Mouse (Mus musculus) hindbrain, embryonic 16.5 days (tissue): ENCODE measurements around the gene Gtf3c6. TPM values are rescaled to one million over a fixed set of nuclear protein-coding genes. Genes with fewer than 3 reads are reported as not detected.

Experiments
- ATAC-seq: fragments of 200-750 bp; cut with Nextera tagmentation; 2 replicates; pipeline ENCODE4 v1.8.0; 2017; ENCODE audit warnings: moderate TSS enrichment, moderate library complexity
- H3K27ac ChIP-seq: fragments of 300-500 bp; sonication (generic); 2 replicates; pipeline ENCODE4 v1.5.1; 2014; ENCODE audit warnings: low read depth, mild to moderate bottlenecking, control low read depth, low read length, moderate library complexity
- H3K27me3 ChIP-seq: fragments of 300-500 bp; sonication (generic); replicated peaks from 2 replicates; pipeline ENCODE4 v1.6.1; 2014; ENCODE audit warnings: low read length; ENCODE audit not compliant: control insufficient read depth, insufficient read depth
- H3K36me3 ChIP-seq: fragments of 300-500 bp; sonication (generic); 2 replicates; pipeline ENCODE4 v1.6.1; 2014; ENCODE audit warnings: mild to moderate bottlenecking, low read length, moderate library complexity, mixed read lengths; ENCODE audit not compliant: control insufficient read depth, insufficient read depth
- H3K4me1 ChIP-seq: fragments of 300-500 bp; sonication (generic); 2 replicates; pipeline ENCODE4 v1.6.1; 2014; ENCODE audit warnings: low read depth, low read length; ENCODE audit not compliant: control insufficient read depth, insufficient read depth
- H3K4me2 ChIP-seq: fragments of 300-500 bp; sonication (generic); 2 replicates; pipeline ENCODE4 v1.6.1; 2014; ENCODE audit warnings: mild to moderate bottlenecking, low read length, control low read depth, moderate library complexity
- H3K4me3 ChIP-seq: fragments of 300-500 bp; sonication (generic); 2 replicates; pipeline ENCODE4 v1.5.1; 2014; ENCODE audit warnings: mild to moderate bottlenecking, low read length, control low read depth, moderate library complexity
- H3K9ac ChIP-seq: fragments of 300-500 bp; sonication (generic); 2 replicates; pipeline ENCODE4 v1.6.1; 2014; ENCODE audit warnings: low read depth, mild to moderate bottlenecking, control low read depth, low read length, moderate library complexity
- H3K9me3 ChIP-seq: fragments of 300-500 bp; sonication (generic); 2 replicates; pipeline ENCODE4 v1.6.1; 2014; ENCODE audit warnings: mild to moderate bottlenecking, low read length, moderate library complexity; ENCODE audit not compliant: control insufficient read depth
- WGBS: fragments of 180-500 bp; shearing (Covaris S2); extraction: QIAGEN DNeasy Blood & Tissue Kit; methylation state at CpG from one replicate; pipeline ENCODE4 v1.1.7; 2014; 5-methylcytosine and 5-hydroxymethylcytosine counted together
- polyA plus RNA-seq: library from polyadenylated mRNA; unstranded; fragments of >200 nt; fragmentation: Nextera tagmentation; extraction: Ambion mirVana; gene quantifications from 2 replicates; pipeline ENCODE4 v1.2.1, GENCODE M21; 2015

The Gtf3c6 gene
- polyA plus RNA-seq, 1 experiment from 2014 or later = 64.9 TPM

DNA sequence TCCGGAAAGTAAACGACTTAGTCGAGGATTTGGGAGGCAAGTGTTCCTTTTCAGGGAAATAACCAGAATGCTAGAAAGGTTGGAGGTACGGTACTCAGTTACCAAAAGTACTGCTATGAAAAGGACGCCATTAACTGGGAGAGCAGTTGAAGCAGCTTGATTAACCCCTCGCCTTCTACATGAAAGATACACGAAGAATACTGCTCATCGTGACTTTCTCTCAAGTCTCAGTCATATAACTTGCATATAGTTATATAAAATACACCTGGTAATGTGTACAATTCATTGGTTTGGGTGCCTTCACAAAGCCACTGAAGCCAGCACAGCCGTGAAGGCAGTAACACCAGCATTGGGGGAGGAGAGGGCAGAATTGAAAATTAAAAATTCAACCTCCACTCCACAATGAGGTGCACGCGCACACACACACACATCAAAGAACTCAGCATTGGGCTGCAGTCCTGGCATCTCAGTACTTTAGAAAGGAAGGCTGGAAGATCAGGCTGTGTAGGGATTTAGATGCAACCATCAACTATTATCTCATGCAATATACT is 10.7 kb downstream of the Gtf3c6 start:
- no peaks in the 10 kb centered on the region for H3K9me3 ChIP-seq
- peak overlapping the region; percentile 81 for H3K4me3 ChIP-seq
- H3K4me1 ChIP-seq = peaks cover 4% of the 10 kb centered on the region
- WGBS = 31% methylated on average over 11 of the region's 11 CpGs
- ATAC-seq = peak; percentile 66
- H3K27me3 ChIP-seq = no peaks in the 10 kb centered on the region
- peaks cover 20% of the 10 kb centered on the region for H3K36me3 ChIP-seq
- H3K4me2 ChIP-seq = peak overlapping the region; percentile 52
- H3K9ac ChIP-seq = peak overlapping the region; percentile 72; the same call in 1 of the 2 replicates
- H3K27ac ChIP-seq = peak overlapping the region; percentile 78

DNA sequence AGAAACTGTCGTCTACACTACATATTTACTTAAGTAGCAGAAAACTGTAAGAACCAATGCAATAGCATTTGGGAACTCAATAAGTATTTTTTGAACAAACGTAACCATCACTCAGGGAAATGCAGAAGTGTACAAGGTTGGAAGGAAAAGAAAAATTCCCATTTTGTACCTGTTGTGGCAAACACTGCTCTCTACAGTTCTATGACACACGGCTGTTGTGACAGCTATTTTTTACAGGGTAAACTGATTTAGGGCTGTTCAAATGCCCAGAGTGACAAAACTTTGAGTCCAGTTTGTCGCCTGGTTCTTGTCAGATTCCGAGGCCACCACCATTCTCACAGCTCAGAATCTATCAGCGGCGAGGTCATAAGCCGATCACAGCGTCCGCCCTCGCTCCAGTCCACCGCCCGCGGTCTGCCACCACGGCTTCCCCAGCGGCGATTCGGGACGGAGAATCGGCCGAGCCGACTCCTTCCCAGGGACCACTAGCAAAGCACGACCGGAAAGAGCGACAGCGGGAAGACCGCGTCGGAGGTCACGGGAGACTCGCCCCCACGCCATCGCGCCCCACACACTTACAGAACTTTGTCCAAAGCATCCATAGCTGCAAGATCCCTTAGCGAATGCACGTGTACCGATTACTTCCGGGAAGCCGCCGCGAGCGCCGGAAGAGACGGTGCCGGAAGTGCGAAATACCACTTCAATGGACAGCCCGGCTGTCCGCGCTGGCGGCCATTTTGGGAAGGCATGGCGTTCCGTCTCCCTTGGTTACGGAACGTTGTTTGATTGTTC is 11.3 kb downstream of the Gtf3c6 start, which contains the start of gene Rpf2:
Gene Rpf2 (minus strand): TSS at position 663 of the 792 bp plus-strand sequence.
- peaks cover 4% of the 10 kb centered on the region for H3K4me1 ChIP-seq
- H3K36me3 ChIP-seq = peaks cover 17% of the 10 kb centered on the region
- no peaks in the 10 kb centered on the region for H3K9me3 ChIP-seq
- WGBS = 1% methylated on average over 54 of the region's 54 CpGs
- peak within 1 kb of the TSS; percentile 78 for H3K27ac ChIP-seq
- peak; percentile 96 for ATAC-seq
- peak within 1 kb of the TSS; percentile 72 for H3K9ac ChIP-seq
- peak within 1 kb of the TSS; percentile 81 for H3K4me3 ChIP-seq
- no peaks in the 10 kb centered on the region for H3K27me3 ChIP-seq
- peak within 1 kb of the TSS; percentile 52 for H3K4me2 ChIP-seq

DNA sequence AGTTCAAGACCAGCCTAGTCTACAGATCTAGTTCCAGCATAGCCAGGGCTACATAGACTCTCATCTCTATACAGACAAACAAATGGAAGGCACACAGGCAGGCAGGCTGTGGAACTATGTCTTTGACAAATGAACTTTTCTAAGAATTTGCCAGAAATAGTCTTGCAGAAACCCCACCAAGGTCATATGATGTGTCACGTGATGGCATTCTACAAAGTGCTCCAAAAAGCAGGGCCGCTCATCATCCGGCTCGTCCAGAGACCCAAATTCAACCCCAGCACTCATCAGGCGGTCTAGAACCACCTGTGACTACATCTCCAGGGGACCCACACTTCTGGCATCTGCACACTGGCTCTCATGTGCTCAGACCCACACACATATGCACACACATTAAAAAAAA is 20.1 kb downstream of the Gtf3c6 start:
- ATAC-seq = no peak
- no peaks in the 10 kb centered on the region for H3K27me3 ChIP-seq
- peaks cover 12% of the 10 kb centered on the region for H3K36me3 ChIP-seq
- H3K4me3 ChIP-seq = no peak overlapping the region
- no peak overlapping the region for H3K4me2 ChIP-seq
- H3K4me1 ChIP-seq = no peaks in the 10 kb centered on the region
- 98% methylated on average over 5 of the region's 5 CpGs for WGBS
- H3K9me3 ChIP-seq = no peaks in the 10 kb centered on the region
- H3K27ac ChIP-seq = no peak overlapping the region
- H3K9ac ChIP-seq = no peak overlapping the region

DNA sequence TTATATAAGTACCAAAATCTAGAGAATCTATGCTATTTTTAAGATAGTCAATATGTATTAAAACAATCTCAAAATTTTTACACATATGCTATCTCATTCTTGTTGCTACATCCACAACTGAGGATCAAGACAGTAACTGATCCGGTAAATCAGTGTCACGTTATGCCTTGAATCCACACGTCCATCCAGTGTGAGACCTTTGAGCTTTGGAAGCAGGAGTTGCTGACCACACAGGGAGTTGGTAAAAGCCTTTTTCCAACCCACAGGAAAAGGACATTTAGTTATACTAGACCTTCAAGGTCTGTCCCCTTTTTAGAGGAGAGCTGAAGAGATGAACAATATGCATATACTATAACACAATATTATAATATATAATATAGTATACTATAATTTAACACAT is 24.7 kb downstream of the Gtf3c6 start:
- Histone ChIP-seq H3K27ac (no peak overlapping the region), H3K36me3 (peaks cover 20% of the 10 kb centered on the region), H3K4me1 (no peaks in the 10 kb centered on the region), H3K4me2 (no peak overlapping the region), H3K9me3 (no peaks in the 10 kb centered on the region), H3K27me3 (no peaks in the 10 kb centered on the region), H3K4me3 (no peak overlapping the region), H3K9ac (no peak overlapping the region)
- ATAC-seq = no peak
- WGBS = 88% methylated on average over 3 of the region's 3 CpGs

DNA sequence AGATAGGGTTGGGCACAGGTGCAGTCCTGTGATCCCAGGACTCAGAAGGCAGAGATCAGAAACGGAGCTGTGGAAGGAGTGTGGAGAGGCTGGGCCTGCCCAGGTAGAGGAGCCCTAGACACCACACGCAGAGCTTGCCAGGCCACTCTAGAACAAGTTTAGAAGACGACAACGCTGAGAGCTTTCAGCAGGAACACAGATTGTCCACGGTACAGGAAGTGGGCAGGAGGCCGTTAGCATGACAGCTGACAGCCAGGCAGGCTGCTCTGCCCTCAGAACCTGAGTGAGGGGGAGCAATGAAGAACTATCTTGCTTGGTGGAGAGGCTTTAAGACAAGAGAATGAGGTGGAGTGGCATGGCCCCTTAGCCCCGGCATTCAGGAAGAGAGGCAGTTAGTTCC is 25.5 kb downstream of the Gtf3c6 start:
- Histone ChIP-seq H3K9ac (no peak overlapping the region), H3K9me3 (no peaks in the 10 kb centered on the region), H3K27ac (no peak overlapping the region), H3K4me1 (no peaks in the 10 kb centered on the region), H3K36me3 (peaks cover 20% of the 10 kb centered on the region), H3K4me2 (no peak overlapping the region), H3K4me3 (no peak overlapping the region), H3K27me3 (no peaks in the 10 kb centered on the region)
- no peak for ATAC-seq
- 93% methylated on average over 7 of the region's 7 CpGs for WGBS

DNA sequence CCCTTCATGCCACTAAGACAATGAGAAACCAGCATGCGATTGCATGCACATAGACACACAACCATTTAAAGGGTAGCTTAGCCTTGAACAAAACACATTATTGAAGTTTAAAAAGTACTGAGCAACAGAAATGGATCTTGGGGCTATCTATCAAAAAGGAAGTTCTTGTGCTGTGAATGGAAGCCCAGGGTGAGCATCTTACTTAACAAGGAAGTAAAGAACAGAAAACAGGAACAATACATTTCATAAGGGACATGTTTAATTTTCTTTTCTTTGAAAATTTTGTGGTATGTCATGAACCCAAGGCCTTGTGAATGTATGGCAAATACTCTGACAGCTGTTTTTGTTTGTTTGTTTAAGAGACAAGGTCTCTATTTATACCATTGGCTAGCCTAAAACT is 28.2 kb downstream of the Gtf3c6 start:
- Histone ChIP-seq H3K4me2 (no peak overlapping the region), H3K36me3 (peaks cover 28% of the 10 kb centered on the region), H3K27me3 (no peaks in the 10 kb centered on the region), H3K9ac (no peak overlapping the region), H3K4me1 (no peaks in the 10 kb centered on the region), H3K27ac (no peak overlapping the region), H3K9me3 (no peaks in the 10 kb centered on the region), H3K4me3 (no peak overlapping the region)
- 98% methylated on average over 1 of the region's 1 CpGs for WGBS
- no peak for ATAC-seq

DNA sequence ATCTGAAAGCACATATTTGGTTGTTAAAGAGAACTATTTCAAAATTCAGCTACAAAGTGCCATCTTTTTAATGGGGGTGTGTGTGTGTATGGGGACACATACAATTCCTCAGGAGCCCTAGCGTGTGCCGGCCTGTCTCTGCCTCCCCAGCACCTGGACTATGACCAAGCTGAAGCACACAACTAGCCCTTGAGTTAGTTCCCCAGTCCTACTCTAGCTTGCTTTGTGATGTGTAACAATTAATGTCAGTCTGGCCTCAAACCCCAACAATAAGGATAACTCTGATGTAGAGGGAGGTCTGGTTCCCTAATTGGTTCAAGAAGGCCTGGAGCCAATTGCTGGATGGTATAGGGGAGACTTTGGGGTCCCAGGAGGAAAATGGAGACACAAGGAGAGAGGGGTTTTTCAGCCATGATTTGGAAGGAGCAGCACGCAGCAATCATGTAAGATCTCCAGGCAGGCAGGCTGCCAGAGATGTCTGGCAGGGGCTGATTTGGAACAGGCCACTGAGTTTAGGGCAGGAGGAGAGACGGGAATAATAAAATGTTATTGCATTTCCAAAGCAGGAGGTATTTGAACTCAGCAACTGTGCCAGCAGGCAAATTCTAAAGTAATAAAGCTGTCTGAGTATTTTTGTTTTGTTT is 30.1 kb downstream of the Gtf3c6 start:
- Histone ChIP-seq H3K36me3 (peaks cover 39% of the 10 kb centered on the region), H3K27ac (no peak overlapping the region)
- 78% methylated on average over 4 of the region's 4 CpGs for WGBS

DNA sequence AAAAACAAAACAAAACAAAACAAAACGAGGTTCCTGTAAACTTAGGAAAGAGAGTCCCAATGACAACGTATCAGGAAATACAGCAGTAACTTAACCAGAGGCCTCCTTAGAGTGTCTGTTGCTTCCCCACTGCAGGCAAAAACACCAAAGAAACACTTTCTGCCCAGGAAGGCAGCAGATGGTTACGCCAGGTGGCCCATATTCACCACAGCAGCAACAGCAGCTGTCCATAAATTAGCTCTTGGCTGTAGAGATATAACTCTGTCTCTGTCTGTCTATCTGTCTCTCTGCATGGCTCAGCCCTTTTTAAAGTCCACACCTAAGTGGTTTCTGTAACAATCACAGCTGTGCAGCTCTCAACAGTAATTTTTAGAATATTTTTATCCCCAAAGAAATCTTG is 39.0 kb downstream of the Gtf3c6 start:
- Histone ChIP-seq H3K4me2 (no peak overlapping the region), H3K27me3 (no peaks in the 10 kb centered on the region), H3K9ac (no peak overlapping the region), H3K4me3 (no peak overlapping the region), H3K4me1 (no peaks in the 10 kb centered on the region), H3K36me3 (peaks cover 10% of the 10 kb centered on the region), H3K9me3 (no peaks in the 10 kb centered on the region), H3K27ac (no peak overlapping the region)
- 78% methylated on average over 3 of the region's 3 CpGs for WGBS
- ATAC-seq = no peak

More for the DNA sequence above, 30.1 kb downstream of the Gtf3c6 start:
- H3K4me1 ChIP-seq = no peaks in the 10 kb centered on the region
- H3K9me3 ChIP-seq = no peaks in the 10 kb centered on the region
- ATAC-seq = no peak
- H3K4me3 ChIP-seq = no peak overlapping the region
- H3K9ac ChIP-seq = no peak overlapping the region
- no peak overlapping the region for H3K4me2 ChIP-seq
- H3K27me3 ChIP-seq = no peaks in the 10 kb centered on the region

DNA sequence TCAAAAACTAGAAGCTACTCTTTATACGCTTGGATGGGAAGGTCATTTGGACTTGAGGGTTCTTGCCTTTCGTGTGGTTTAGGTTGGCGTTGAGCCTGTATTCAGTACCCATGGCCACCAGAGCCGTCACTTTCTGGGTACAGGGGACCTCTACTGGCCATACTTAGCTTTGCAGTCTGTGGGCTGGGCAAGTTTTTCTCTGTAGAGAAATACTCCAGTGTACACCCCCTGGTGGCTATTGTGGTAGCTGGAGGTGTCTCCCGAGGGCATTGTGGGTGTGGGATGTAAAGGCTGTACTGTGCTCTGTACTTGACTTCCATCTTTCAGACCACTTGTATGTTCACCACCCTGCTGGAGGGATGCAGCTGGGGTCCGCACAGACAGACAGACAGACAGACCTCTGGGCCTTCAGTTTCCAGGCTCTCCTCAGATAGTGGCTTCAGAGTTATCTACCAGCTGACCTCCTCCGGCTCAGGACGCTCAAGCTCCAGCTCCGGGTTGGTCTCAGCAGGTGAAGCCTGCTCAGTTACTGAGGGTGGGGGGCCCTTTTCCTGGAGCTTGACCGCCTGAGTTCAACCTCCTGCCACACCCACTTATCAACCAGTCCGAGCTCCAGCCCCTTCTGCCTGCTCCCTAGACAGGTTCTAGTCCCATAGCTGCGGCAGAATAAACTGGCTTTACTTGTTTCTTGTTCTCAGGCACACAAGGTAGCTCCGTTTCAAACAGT is 45.3 kb downstream of the Gtf3c6 start:
- H3K36me3 ChIP-seq = no peaks in the 10 kb centered on the region
- peak; percentile 88 for ATAC-seq
- no peak overlapping the region for H3K4me2 ChIP-seq
- no peaks in the 10 kb centered on the region for H3K27me3 ChIP-seq
- H3K9ac ChIP-seq = no peak overlapping the region
- no peaks in the 10 kb centered on the region for H3K4me1 ChIP-seq
- H3K27ac ChIP-seq = no peak overlapping the region
- WGBS = 43% methylated on average over 13 of the region's 13 CpGs
- H3K9me3 ChIP-seq = no peaks in the 10 kb centered on the region
- no peak overlapping the region for H3K4me3 ChIP-seq
